ENCODE assay signal across 9 mouse cellular contexts in the genomic region with DNA sequence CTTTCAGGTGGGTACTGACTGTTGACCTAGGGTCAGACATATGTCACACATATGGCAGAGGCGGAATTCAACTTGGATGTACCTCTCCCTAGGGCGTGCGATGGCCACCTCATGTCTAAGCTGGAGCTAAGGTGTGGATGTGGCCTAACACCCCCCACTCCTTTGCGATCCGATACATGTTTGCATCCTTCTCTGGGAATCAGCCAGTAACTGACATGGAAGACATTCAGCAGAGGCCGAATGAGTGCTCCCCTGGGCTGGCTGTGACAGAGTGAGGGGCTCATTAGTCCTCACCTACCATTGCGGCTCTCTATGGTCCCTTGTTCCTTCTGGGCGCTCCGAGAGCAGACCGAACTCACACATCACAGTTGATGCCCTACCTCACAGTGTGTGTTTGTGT. TPM values are rescaled to one million over a fixed set of nuclear protein-coding genes. Genes with fewer than 3 reads are reported as not detected.
DNase-seq lines count a peak whose midpoint lies in the region; ATAC-seq and TF ChIP-seq lines count a peak whose summit lies in the region.
"Had no signal": no experiment of that assay in that cellular context is flagged by ENCODE, and none has a peak within 500 bp of the region (broad histone marks: within the 10 kb centered on the region; RNA-seq: fewer than 3 reads in every experiment).

No protein-coding gene starts in this region.

- no peak overlapping the region for H3K9ac ChIP-seq in limb, embryonic 15.5 days

- peak overlapping the region; percentile 78 for H3K4me2 ChIP-seq in limb, embryonic 15.5 days

- TF ChIP-seq CTCF in gastrocnemius, adult 2 months (IDR thresholded peaks at IDR 0.05) = no peak
- TF ChIP-seq CTCF in lung, adult 2 months (IDR thresholded peaks at IDR 0.05; ENCODE audit: insufficient read depth, low read length) = no peak

- peaks cover 23% of the 10 kb centered on the region for H3K4me1 ChIP-seq in limb, embryonic 15.5 days
- peaks cover 10% of the 10 kb centered on the region for H3K4me1 ChIP-seq in lung, adult 2 months (ENCODE audit: control insufficient read depth, insufficient read depth, low read length)

- TF ChIP-seq POLR2A in lung, adult 2 months (IDR thresholded peaks at IDR 0.05; ENCODE audit: borderline replicate concordance, extremely low read depth, low read depth, low read length) = no peak

- H3K27me3 ChIP-seq in limb, embryonic 15.5 days = no peaks in the 10 kb centered on the region

- no peak for ATAC-seq in limb, embryonic 15.5 days (ENCODE audit: insufficient number of reproducible peaks, low FRiP score, low TSS enrichment, low read depth)

- WGBS in limb, embryonic 15.5 days = 82% methylated on average over 10 of the region's 10 CpGs
- 86% methylated on average over 10 of the region's 10 CpGs for WGBS in lung, adult 2 months

- H3K27ac ChIP-seq in gastrocnemius, adult 2 months = peak overlapping the region; percentile 95
- peak overlapping the region; percentile 93 for H3K27ac ChIP-seq in limb, embryonic 15.5 days

- no peak for DNase-seq in gastrocnemius, adult 2 months
- no peak for DNase-seq in gastrocnemius, adult 18-20 months (ENCODE audit: low spot score)
- peak; percentile 30 for DNase-seq in thymus, postnatal 4 days
- no peak for DNase-seq in thymus, postnatal 14 days
- DNase-seq in ovary, postnatal 14 days (ENCODE audit: low spot score) = no peak
- DNase-seq in yolk sac, embryonic 10.5 days (ENCODE audit: low spot score) = no peak
- DNase-seq in lung, adult 2 months = no peak

- H3K9me3 ChIP-seq in limb, embryonic 15.5 days = no peaks in the 10 kb centered on the region

- peaks cover 16% of the 10 kb centered on the region for H3K36me3 ChIP-seq in limb, embryonic 15.5 days

- intact Hi-C loops in gastrocnemius, adult 2 months (cut with DNase I) = no loop called here

- H3K4me3 ChIP-seq in gastrocnemius, adult 2 months = peak overlapping the region; percentile 86
- H3K4me3 ChIP-seq in limb, embryonic 15.5 days = peak overlapping the region; percentile 68
- no peak overlapping the region for H3K4me3 ChIP-seq in lung, adult 2 months (replicated peaks; ENCODE audit: extremely low read depth, low read depth, low read length)

RNA-seq across cellular contexts. Expression of a gene that starts 0.8 kb away (rescaled TPM):
- 10 to 100 TPM; 18.7 to 22.0 TPM for total RNA-seq in gastrocnemius, adult 2 months (2021)
- total RNA-seq in gastrocnemius, adult 18-20 months (2021) = 10 to 100 TPM; 16.9 to 19.9 TPM
- 88.8 and 89.4 TPM in 2 replicates for polyA plus RNA-seq in limb, embryonic 15.5 days (2015; fragmentation: Nextera tagmentation; extraction: Ambion mirVana)
- 88.2 and 101 TPM in 2 replicates for polyA plus RNA-seq in lung, adult 2 months (2012; rRNA removed)

RNA-seq across cellular contexts. Expression of a gene that starts 11.1 kb away (rescaled TPM):
- 1 to 10 TPM in 1 of 2 experiments, under 1 TPM in 1; 0.87 to 1.2 TPM for total RNA-seq in gastrocnemius, adult 2 months (2021)
- total RNA-seq in gastrocnemius, adult 18-20 months (2021) = 1 to 10 TPM in 1 of 2 experiments, under 1 TPM in 1; 0.43 to 1.1 TPM
- polyA plus RNA-seq in limb, embryonic 15.5 days (2015; fragmentation: Nextera tagmentation; extraction: Ambion mirVana) = 9.4 and 12.6 TPM in 2 replicates
- polyA plus RNA-seq in lung, adult 2 months (2012; rRNA removed) = 65.7 and 70.7 TPM in 2 replicates

RNA-seq across cellular contexts. Expression of a gene that starts 17.2 kb away (rescaled TPM):
- 100 to 1,000 TPM; 226 to 256 TPM for total RNA-seq in gastrocnemius, adult 2 months (2021)
- total RNA-seq in gastrocnemius, adult 18-20 months (2021) = 100 to 1,000 TPM; 249 to 273 TPM
- polyA plus RNA-seq in limb, embryonic 15.5 days (2015; fragmentation: Nextera tagmentation; extraction: Ambion mirVana) = 248 and 294 TPM in 2 replicates
- polyA plus RNA-seq in lung, adult 2 months (2012; rRNA removed) = 51.7 and 76.9 TPM in 2 replicates

RNA-seq across cellular contexts. Expression of a gene that starts 35.6 kb away (rescaled TPM):
- 10 to 100 TPM; 28.3 to 30.2 TPM for total RNA-seq in gastrocnemius, adult 2 months (2021)
- total RNA-seq in gastrocnemius, adult 18-20 months (2021) = 10 to 100 TPM; 27.4 to 28.9 TPM
- 16.2 and 30.5 TPM in 2 replicates for polyA plus RNA-seq in limb, embryonic 15.5 days (2015; fragmentation: Nextera tagmentation; extraction: Ambion mirVana)
- 2.6 and 4.7 TPM in 2 replicates for polyA plus RNA-seq in lung, adult 2 months (2012; rRNA removed)
- total RNA-seq: liver, adult 2 months had no signal

RNA-seq across cellular contexts. Expression of a gene that starts 46.9 kb away (rescaled TPM):
- total RNA-seq in gastrocnemius, adult 2 months (2021) = under 1 TPM in 1 of 2 experiments, not detected in 1; 0.06 TPM
- total RNA-seq in gastrocnemius, adult 18-20 months (2021) = not detected
- 0.09 and 0.34 TPM in 2 replicates for polyA plus RNA-seq in limb, embryonic 15.5 days (2015; fragmentation: Nextera tagmentation; extraction: Ambion mirVana)
- 7.0 and 11.2 TPM in 2 replicates for polyA plus RNA-seq in lung, adult 2 months (2012; rRNA removed)
- total RNA-seq: liver, adult 2 months had no signal
